Mouse (Mus musculus): ENCODE measurements around the gene Ctso. TPM values are rescaled to one million over a fixed set of nuclear protein-coding genes. Genes with fewer than 3 reads are reported as not detected.

Gene Ctso
- 105 TPM for polyA plus RNA-seq (2014; fragmentation: Illumina TruSeq; extraction: RNeasy Lipid Tissue Mini Kit (QIAGEN cat#74804))

DNA sequence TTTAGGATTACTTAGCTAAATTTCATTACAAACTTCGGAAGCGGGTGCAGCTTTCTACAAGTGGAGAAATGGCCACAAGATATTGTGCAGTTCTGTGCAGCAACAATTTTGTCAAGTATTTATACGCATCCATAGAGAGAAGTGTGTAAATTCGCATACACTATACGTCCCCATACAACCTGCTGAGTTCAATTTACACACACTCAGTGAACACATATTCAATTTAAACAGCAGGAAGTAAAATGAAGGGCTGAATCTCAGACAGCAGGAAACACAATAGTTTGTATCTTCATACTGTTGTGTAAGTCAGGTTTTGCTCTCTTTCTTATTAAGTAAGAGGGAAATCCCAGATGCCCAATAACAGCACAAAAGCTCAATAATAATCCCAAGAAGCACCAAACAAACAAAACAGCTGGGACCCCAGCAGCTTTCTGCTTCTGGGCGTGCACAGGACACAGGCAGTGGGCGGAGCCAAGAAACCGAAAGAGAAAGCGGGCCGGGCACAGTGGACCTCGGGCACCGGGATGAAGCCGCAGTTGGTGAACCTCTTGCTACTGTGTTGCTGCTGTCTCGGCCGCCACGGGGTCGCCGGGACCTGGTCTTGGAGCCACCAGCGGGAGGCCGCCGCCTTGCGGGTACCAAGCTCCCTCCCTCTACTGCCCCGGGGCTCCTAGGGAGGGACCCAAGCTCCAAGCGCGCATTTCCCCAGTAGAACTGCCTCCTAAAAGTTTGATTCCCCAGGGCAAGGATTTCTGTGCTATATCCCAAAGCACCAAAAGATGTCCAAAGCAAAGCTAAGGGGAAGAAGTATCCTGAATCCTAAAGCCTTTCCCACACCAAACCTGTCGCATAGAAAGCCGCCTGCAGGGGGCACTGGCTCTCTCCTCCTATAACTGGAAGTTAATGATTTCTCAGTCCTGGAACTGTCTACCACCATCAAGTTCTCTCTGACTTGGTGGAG, at the start of gene Ctso:
Ctso (plus strand) TSS at position 461 of the 961 bp plus-strand sequence.

GRCm38 (mm10) chr3:81976102-81976501, 43.7 kb downstream of the Ctso start, which contains the start of gene Tdo2:
Gene Tdo2, minus strand, starts transcription at chr3:81976202.

DNA sequence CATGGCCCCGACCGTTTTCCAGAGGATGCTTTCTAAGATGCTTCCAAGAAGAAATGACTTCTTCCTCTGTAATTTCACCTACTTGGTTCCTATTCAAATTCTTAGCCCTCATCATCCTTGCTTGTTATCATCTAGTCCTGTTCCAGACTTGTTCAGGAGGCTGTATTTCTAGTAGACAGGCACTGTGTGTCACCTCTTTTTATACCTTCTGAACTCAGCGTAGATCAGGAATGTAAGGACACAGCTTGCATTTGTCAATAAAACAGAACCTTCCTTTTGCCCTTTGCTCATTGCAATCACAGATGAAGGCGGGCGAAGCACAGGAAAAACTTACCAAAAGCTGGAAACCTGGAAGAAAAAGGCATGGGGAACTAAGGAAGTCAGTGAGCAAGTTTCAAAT, 49.6 kb downstream of the Ctso start, which contains the start of gene Asic5:
Asic5 (plus strand) TSS at position 301 of the 400 bp plus-strand sequence.

Other genes starting within 250 kb of the Ctso start
- gene Tdo2, start 43.6 kb downstream of the Ctso start, polyA plus RNA-seq (2014; fragmentation: Illumina TruSeq; extraction: RNeasy Lipid Tissue Mini Kit (QIAGEN cat#74804)): 0.20 TPM
- not detected for gene Asic5, start 49.7 kb downstream of the Ctso start, polyA plus RNA-seq (2014; fragmentation: Illumina TruSeq; extraction: RNeasy Lipid Tissue Mini Kit (QIAGEN cat#74804))
- 36.9 TPM for gene Gucy1b1, start 142.1 kb downstream of the Ctso start, polyA plus RNA-seq (2014; fragmentation: Illumina TruSeq; extraction: RNeasy Lipid Tissue Mini Kit (QIAGEN cat#74804))
- gene Gucy1a1, start 213.2 kb downstream of the Ctso start, polyA plus RNA-seq (2014; fragmentation: Illumina TruSeq; extraction: RNeasy Lipid Tissue Mini Kit (QIAGEN cat#74804)): 146 TPM